Mouse (Mus musculus) retina, postnatal 7 days (tissue): ENCODE results near the gene Psmg3.

ENCODE experiments used
- DNase-seq: peaks from one replicate; pipeline ENCODE4 v3.0.0-alpha.2; 2012; ENCODE audit warnings: low read depth, low spot score

The Psmg3 gene

GRCm38 (mm10) chr5:139794938-139795337 lies 31.7 kb downstream of the Psmg3 start:
- no peak for DNase-seq

DNA sequence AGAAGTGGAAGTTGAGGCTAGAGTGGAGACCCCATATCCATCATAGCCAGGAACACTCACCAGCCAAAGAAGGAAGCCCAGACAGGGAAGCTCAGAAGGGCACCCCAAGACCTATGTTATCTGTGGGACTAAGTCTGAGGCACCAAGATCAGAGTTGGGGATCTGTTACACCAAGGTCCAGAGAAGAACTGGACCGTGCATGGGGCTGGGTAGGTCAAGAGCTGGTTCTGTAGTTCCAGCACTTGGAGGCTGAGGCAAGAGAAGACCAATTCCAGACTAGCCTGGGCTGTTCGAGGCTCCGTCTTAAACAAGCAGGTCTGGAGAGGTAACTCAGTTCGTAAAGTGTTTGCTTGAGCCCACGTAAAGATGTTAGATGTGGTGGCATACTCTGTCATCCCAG lies 32.5 kb downstream of the Psmg3 start:
- DNase-seq, result no peak

GRCm38 (mm10) chr5:139793338-139794089 lies 33.2 kb downstream of the Psmg3 start:
- no peak for DNase-seq

GRCm38 (mm10) chr5:139792966-139793337 lies 33.7 kb downstream of the Psmg3 start:
- no peak for DNase-seq

- DNase-seq, result no peak
Observed at GRCm38 (mm10) chr5:139792159-139792775, 34.4 kb downstream of the Psmg3 start.

- peak; percentile 88 for DNase-seq
Observed at GRCm38 (mm10) chr5:139791227-139792158, 35.2 kb downstream of the Psmg3 start, which contains the start of gene Mafk. TSS of gene Mafk (plus strand) at chr5:139791513.

GRCm38 (mm10) chr5:139789466-139789865 lies 37.2 kb downstream of the Psmg3 start:
- DNase-seq, result no peak

- DNase-seq, result no peak
Observed at GRCm38 (mm10) chr5:139781406-139781805, 45.3 kb downstream of the Psmg3 start.

DNA sequence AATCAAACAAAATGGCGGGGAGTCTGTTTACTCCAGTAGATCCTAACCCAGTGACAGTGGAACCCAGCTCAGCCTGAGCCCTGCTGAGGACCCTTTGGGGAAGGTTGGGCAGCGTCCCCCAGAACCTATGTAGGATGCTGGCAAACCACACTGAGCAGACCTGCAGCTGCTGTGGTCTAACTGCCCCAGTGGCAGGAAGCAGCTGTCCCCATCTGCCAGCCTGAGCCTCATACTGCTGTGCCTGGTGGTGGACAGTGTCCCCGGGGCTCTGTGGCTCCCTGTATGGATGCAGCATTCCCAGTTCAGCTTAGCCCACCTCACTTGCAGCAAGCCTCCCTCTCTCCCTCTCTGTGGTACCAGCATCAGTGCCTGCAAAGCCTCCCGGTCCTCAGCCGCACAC lies 49.7 kb downstream of the Psmg3 start:
- no peak for DNase-seq

DNA sequence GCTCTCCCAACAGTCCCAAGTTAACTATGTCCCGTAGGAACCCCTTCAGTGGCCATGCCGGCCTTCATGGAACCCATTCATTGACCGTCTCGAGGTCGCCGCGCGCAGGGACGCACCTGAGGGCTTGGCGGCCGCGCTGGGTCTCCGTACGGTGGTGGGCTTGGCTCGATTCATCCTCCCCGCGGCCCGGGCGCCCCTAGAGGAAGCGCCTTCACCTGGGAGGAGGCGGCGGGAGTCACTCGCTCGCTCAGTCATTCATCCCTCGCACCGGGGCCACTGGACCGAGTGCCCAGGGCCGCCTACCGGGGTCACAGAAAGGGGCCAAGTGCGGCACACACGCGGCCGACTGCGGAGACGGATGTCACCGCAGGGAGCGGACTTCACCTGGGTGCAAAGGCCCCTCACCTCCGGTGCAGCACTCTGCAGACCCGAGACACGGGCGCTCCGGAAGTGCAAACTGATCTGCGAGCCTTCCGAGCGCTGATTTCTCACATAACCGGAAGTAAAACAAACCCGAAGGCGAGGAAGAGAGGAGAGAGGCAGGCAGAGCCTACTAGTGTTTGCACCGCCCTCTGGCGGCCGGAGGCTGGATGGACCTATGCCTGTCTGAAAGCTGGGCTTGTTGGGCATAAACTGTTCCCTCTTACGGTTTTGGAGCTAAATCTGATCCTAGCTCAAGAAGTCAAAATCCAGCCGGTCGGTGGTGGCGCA lies 51.3 kb downstream of the Psmg3 start, which contains the start of gene Ints1:
TSS of gene Ints1 (minus strand) at position 459 of the 711 bp plus-strand sequence.
- DNase-seq, result peak; percentile 90
